Mouse (Mus musculus): ENCODE results near the gene Camta1.

Camta1 gene

DNA sequence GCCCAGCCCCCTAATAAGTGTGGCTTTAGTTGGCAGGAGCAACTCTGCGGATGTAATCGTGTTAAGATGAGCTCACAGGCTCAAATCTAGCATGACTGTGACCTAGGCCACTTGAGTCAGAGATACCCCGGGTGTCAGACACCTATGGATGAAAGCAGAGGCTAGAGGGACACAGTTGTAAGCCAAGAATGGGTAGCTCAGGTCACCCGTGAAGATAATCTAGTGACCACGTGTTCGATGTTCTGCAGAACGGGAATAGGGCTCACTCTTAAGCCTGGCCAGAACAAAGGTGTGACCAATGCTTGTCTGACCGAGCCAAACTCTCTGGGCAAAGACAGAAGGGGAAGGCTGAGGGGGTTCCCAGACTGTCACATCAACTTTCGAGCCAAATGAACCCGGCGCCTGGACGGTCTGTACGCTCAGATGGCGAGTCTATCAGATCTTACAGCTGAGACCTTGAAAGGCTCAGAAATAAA is 242.1 kb downstream of the Camta1 start:
- in situ Hi-C loops (cut with MboI; ENCODE audit: low sequenced_read_pairs) = no loop called here

DNA sequence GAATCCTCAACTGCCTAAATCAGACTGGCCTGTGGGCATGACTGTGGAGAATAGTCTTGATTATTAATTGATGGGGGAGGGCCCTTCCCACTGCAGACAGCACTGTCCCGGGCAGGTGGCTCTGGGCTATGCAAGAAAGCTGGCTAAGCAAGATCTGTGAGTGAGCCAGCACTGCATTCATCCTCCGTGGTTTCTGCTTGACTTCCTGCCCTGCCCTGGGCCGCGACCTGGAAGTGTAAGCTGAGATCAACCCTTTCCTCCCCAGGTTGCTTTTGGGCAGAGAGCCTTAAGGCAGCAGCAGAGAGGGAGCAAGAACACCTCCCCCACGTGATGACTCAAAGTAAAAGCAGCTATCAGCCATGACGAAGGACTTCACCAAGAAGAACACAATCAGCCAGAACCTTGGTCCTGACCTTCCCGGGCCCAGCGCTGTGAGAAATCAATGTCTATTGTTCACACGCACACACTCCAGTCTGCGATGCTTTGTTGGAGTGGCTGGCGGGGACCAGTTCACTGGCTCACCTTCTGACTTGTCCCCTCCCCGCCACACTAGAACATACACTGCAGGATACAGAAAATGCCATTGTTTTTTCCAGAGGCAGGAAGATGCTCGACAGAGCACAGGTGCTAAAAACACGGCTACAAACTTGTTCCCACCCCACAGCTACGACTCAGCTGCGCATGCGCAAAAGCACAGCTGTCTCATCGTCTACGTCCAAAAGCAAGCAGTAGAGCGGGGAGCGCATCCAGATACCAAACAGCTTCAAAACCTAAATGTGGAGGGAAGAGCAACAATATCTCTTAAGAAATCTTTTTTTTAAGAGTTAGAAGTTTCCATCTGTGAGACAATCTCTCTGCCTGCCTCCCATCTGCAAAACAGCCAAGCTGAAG is 243.0 kb downstream of the Camta1 start:
- in situ Hi-C loops (cut with MboI; ENCODE audit: low sequenced_read_pairs) = no loop called here

- in situ Hi-C loops (cut with MboI; ENCODE audit: low sequenced_read_pairs) = no loop called here
Observed at GRCm38 (mm10) chr4:151611621-151612020, 250.1 kb downstream of the Camta1 start.

DNA sequence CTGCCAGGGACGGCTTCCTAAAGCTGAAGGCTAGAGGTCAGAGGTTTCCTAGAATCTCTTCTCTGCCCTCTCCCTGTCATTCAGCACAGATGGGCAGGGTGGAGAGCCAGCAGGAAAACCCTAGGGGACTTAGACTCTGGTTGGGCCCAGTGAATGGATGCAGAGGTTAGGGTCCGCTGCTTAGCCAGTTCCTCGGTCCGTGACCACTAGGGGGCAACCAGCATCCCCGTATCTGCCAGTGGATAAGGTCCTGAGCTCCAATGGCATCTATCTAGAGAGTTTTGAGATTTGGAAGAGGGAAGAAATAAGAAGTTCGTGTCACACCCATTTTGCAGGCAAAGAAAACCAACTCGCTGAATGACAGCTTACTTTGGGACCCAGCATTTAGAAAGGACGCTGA is 251.4 kb downstream of the Camta1 start:
- in situ Hi-C loops (cut with MboI; ENCODE audit: low sequenced_read_pairs) = no loop called here

- in situ Hi-C loops (cut with MboI; ENCODE audit: low sequenced_read_pairs) = no loop called here
Observed at GRCm38 (mm10) chr4:151604907-151605306, 256.8 kb downstream of the Camta1 start.

- in situ Hi-C loops (cut with MboI; ENCODE audit: low sequenced_read_pairs) = no loop called here
Observed at GRCm38 (mm10) chr4:151604481-151604880, 257.2 kb downstream of the Camta1 start.

GRCm38 (mm10) chr4:151603586-151603985 is 258.1 kb downstream of the Camta1 start:
- in situ Hi-C loops (cut with MboI; ENCODE audit: low sequenced_read_pairs) = no loop called here

- in situ Hi-C loops (cut with MboI; ENCODE audit: low sequenced_read_pairs) = no loop called here
Observed at GRCm38 (mm10) chr4:151595116-151595515, 266.6 kb downstream of the Camta1 start.

DNA sequence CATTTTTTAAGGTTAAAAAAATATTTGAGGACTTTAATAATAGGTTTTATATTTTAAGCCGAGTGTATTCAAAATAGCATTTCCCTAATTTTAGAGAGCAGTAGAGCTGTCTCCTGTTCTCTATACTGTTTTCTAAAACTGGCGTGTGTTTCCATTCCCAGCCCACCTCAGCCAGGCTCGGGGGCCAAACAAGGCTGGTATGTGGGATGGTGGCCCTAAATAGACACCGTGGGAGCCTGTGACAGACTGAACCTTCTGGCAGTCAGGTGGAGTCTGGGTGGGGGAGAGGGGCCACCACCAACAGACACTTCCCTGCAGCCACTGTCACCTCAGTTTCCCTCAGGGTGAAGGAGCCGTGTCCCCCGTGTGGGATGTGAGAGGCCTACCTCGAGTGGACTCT is 268.6 kb downstream of the Camta1 start:
- in situ Hi-C loops (cut with MboI; ENCODE audit: low sequenced_read_pairs) = no loop called here

DNA sequence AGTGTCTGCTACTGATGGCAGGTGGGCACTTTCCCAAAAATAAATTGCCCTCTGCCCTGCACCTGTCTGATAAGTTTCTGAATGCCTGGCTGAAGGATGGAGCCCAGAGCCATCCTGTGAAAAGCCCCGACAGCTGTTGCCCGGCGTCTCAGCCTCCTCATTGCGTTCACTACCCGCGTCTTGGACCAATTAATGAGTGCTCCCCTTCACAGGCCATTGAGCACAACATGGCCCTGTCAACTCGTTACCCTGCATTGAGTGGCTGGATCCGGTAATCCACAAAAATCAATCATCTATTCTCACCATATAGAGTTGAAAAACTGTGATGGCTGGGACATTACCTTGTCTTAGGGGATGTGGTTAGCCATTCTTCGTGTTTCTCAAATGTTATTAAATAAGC is 275.6 kb downstream of the Camta1 start:
- in situ Hi-C loops (cut with MboI; ENCODE audit: low sequenced_read_pairs) = no loop called here

DNA sequence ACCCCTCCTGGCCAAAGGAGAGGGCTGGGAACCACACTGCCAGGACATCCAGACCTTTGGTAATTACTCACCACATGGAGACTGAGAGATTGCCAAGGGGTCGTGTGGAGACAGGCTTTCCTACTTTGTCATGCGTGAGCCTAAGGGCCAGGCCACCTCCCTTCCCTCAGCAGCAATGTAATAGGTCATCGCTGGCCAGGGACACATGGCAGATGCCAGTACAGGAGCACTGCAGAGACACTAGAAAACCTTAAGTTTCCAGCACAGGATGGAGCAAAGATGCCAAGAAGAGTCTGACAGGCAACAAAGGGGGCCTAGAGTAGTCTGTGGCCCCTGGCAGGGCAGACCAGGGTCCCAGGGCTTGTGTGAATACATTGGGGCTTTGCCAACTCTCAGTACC is 283.7 kb downstream of the Camta1 start:
- in situ Hi-C loops (cut with MboI; ENCODE audit: low sequenced_read_pairs) = no loop called here

DNA sequence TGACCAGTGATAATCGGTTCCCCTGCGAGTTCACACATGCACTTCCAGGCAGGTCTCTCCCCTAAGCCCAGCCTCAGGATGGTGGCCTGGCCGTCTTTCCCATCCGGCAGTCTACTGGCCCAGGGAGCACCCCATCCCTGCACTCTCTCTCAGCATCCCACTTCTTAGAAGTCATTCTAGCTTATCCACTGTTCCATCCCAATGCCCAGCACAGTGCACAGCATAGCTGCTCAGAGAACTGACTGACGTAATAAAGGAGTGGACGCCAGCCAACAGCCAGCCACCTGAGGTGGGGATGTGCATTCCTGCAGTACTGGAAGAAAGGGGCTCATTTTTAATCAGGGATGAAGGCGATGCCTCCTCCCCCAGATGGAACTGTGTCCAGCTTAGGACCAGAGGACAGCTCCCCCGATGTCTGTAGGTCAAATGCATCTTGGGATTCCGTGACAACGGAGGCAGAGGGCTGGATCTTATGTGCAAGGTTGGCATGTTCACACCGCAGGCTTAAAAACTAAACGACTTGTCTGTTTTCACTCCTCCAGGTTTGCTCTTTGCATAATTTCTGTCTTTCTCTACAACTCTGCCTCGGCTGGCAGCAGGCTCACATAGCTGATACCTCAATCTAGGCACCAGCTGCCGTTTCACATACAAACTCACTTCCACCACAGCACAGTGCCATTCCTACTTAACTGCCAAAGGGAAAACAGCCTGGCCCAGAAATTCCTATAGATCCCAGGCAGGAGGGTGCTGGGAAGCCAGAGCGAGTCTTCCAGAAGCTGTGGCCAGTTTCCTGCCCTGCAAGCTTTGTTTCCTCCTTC is 285.2 kb downstream of the Camta1 start:
- in situ Hi-C loops (cut with MboI; ENCODE audit: low sequenced_read_pairs) = no loop called here

GRCm38 (mm10) chr4:151572716-151573115 is 289.0 kb downstream of the Camta1 start:
- in situ Hi-C loops (cut with MboI; ENCODE audit: low sequenced_read_pairs) = no loop called here

GRCm38 (mm10) chr4:151569586-151569985 is 292.1 kb downstream of the Camta1 start:
- in situ Hi-C loops (cut with MboI; ENCODE audit: low sequenced_read_pairs) = no loop called here

GRCm38 (mm10) chr4:151568887-151569286 is 292.8 kb downstream of the Camta1 start:
- in situ Hi-C loops (cut with MboI; ENCODE audit: low sequenced_read_pairs) = no loop called here

DNA sequence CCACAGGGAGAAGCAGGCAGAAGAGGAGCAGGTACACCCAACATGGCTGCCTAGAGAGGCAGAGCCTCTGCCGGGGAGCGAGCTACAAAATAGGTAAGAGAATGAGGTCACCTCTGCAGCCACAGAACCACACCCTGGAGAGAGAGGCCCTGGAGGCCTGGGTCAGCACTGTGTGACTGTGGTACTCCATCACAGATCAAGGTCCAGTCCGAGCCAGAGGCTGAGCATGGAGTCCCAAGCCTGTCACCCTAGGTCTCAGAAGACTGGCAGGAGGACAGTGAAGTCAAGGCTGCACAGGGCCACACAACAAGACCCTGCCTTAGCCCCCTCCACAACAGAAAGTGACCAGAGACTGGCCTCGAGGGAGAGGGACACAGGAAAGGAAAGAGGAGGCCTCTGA is 294.6 kb downstream of the Camta1 start:
- in situ Hi-C loops (cut with MboI; ENCODE audit: low sequenced_read_pairs) = no loop called here

DNA sequence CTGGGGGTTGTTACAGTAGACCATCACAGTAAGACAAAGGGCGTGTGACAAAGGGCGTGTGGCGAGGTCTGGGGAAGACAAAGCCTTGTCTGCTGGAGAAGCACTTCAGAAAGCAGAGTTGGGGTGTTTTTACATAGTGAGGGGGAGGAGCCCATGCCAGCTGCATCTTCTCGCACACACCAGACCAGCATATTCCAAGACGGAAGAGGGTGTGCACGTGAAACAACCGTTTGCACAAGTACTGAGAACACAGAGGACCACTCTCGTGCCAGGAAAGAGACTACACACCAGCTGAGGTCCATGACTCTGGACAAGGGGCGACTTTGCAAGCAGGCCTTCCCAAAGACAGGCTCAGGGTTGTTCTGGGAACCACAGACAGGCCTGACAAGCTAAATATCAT is 306.2 kb downstream of the Camta1 start:
- in situ Hi-C loops (cut with MboI; ENCODE audit: low sequenced_read_pairs) = no loop called here

DNA sequence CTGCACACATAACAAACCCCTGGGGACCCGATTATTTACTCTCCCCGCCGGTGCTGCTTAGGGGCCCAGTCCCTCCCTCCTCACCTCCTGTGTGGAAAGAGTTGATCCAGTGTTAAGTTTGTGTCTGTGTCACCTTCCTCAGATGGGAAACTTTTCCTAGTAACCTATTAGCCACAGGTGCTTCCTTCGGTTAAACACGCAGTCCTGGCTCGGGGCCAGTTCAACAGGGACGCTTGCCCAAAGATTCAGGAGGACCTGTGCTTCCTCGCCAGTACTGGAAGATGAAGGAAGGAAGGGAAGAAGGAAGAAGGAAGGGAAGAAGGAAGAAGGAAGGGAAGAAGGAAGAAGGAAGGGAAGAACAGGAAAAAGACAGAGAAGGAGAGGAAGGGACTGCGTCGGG is 312.2 kb downstream of the Camta1 start:
- in situ Hi-C loops (cut with MboI; ENCODE audit: low sequenced_read_pairs) = no loop called here

DNA sequence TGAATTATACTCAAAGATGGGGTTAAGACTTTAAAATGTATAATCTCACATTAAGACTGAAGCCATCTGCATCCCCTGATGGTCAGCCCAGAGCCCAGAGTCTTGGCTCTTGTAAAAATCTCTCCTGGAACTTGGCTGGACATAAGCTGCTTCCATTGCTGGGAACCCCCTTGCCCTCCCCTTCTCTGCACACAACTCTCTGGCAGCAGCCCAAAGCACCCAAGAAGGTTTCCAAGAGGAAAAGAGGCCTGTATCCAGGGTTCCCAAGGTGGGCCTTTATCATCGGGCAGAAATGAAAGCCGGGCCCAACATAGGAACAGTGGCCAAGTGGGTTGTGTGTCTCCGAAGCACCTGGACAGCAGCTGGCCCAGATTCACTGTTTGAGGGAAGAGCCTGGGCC is 316.2 kb downstream of the Camta1 start:
- in situ Hi-C loops (cut with MboI; ENCODE audit: low sequenced_read_pairs) = no loop called here

- in situ Hi-C loops (cut with MboI; ENCODE audit: low sequenced_read_pairs) = no loop called here
Observed at GRCm38 (mm10) chr4:151544191-151544590, 317.5 kb downstream of the Camta1 start.

- in situ Hi-C loops (cut with MboI; ENCODE audit: low sequenced_read_pairs) = no loop called here
Observed at GRCm38 (mm10) chr4:151540546-151540945, 321.1 kb downstream of the Camta1 start.

GRCm38 (mm10) chr4:151539881-151540280 is 321.8 kb downstream of the Camta1 start:
- in situ Hi-C loops (cut with MboI; ENCODE audit: low sequenced_read_pairs) = no loop called here
